Mouse (Mus musculus): ENCODE measurements around the gene Arhgap27.

Gene Arhgap27

DNA sequence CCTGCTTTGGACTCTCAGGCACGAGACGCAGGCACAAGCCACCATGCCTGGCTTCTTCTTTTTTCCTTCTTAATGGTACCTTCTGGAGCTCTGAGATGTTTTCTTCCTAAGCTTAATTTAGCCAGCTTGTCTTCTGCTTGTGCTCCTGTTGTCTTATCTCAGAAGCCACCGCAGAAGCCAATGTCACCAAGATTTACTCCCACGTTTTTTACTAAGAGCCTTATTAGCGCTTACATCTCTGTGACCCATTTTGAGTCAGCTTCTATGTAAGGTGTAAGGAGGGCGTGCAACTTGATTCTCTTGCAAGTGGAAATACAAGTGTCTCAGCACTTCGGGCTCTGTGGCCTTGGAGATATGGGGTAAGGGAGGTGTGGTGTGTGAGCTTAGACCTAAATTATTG, 18.0 kb upstream of the Arhgap27 start:
- DNase-seq (ENCODE audit: extremely low spot score), result no peak

DNA sequence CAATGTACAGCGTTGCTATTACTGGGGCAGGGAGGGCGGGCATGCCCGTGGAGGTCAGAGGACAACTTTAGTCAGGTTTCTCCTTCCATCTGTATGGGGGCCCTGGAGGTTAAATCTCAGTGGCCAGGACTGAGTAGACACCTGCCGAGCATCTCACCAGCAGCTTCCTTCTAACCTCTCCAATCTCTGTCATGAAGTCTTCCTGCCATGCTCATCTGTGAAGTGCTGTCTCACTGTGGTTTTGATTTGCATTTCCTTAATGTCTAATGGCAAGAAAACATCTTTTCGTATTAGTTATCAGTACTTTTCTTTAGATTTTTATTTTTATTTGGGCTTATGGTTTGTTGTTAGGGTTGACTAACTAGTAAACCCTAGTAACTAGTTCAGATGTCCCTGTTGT, 17.0 kb upstream of the Arhgap27 start:
- no peak for DNase-seq (ENCODE audit: extremely low spot score)

DNA sequence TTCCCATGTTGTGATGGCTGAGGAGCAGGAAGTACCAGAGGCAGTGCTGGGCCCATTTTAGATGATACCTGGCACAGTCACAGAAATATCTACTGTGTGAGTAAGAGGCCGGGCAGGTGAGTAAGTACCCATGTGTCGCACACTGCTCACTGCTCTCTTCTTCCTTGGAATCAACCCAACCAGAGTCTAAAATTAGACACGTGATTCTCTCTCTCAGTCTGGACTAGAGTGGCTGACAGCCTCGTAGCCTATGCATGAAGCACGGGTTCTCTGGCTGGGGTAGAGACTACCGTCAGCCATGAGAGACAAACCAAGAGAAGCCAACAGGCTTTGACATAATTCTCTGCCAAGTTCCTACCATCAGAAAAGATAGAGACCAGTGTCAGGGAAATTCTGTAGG, 14.8 kb upstream of the Arhgap27 start:
- DNase-seq (ENCODE audit: extremely low spot score), result no peak

DNA sequence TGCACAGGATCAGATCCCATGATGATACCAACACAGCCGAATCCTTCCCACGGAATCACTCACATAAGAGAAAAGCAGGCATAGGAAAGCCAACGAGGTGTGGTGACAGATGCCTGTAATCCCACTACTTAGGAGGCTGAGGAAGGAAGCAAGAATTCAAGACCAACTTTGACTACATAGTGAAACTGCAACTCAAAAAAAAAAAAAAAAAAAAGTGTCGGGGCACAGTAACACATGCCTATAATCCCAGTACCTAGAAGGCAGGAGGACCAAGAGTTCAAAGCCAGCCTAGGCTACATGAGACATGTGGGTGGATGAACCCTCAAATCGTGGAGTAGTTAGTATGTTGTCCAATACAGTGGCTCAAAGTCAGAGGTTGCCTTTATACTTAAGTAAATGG, 12.3 kb upstream of the Arhgap27 start:
- DNase-seq (ENCODE audit: extremely low spot score), result no peak

DNA sequence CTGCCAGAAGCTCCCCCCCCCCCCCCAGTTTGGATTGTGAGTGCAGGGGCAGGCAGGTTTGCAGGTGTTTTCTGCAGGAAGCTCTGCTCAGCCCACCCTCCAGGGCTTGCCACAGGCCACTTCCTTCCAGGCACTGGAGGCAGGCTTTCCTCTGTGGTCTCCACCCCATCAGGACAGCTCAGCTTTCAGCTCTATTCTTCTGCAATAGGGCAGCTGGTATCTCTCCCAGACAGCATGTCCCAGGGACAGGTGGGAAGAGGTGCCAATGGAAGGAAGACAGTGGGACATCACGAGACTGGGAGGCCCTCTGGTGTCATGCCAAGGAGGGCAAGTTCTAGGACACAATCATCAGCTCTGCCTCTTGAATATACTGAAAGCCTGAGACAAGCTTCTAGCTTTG, 11.8 kb upstream of the Arhgap27 start:
- DNase-seq (ENCODE audit: extremely low spot score), result no peak

DNA sequence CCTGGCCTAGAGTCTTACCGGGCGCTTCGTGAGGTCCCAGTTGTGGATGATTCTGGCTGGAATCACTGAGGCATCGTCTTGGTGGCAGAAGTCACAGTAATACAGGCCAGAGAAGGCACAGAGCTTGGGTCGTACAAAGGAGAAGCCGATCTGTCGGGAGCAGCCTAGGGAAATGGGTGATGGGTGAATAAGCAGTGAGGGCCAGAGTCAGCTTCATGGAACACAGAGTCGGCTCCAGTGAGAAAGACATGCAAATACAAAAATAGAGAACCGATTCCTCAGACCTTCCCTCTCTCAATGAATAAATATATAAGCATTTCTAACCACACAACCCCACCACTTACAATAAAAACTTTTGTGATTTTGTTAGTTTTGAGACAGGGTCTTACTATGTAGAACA, 10.4 kb upstream of the Arhgap27 start:
- DNase-seq (ENCODE audit: extremely low spot score), result no peak

DNA sequence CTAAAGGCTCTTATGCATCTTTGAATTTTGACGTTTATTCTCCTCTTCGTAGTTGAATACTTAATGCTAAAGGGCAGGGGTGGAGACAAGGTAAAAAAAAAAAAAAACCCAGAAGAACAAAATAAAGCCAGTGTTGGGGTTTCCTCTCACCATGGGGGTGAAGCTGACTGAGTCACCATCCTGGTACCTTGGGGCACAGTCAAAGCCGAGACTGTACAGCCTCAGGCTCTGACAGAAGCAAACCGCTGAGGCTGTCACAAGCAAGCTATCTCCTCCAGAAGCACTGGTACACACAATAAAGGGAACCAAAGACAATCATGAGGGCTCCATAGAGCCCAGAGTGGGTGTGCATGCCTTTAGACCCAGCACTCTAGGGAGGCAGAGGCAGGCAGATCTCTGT, 9.1 kb upstream of the Arhgap27 start:
- no peak for DNase-seq (ENCODE audit: extremely low spot score)

DNA sequence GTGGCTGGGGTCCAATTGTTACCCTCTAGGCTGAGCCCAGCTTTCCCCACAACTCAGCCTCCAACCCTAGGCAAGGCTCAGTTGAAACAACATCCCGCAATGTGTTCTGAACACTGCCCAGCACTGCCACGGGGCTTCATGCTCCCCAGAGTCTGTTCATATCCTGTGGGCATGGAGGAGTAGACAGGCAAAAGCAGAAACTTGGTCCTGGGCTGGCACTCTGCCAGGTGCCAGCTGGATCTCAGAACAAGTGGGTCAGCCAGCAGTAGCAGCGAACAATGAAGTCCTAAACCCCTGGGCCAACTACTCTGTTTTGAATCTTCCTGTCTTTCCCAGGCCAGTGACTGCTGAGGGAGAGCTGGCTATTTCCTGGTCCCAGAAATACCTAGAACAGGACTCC, 8.6 kb upstream of the Arhgap27 start:
- DNase-seq (ENCODE audit: extremely low spot score), result no peak

DNA sequence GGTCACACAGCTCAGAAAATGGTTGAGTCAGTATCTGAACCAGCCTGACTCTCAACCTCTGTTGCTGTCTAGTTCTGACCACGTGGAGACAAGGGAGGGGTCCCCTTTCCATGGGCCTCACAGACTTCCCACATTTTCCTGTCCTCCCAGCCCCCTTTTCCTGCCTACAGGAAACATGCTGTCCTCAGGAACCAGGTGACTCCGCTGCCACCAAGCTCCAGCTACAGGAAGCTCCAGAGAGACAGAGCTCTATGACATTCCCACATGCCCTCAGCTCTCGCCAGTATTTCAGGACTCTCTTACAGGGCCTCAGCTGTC, 7.7 kb upstream of the Arhgap27 start:
- no peak for DNase-seq (ENCODE audit: extremely low spot score)

DNA sequence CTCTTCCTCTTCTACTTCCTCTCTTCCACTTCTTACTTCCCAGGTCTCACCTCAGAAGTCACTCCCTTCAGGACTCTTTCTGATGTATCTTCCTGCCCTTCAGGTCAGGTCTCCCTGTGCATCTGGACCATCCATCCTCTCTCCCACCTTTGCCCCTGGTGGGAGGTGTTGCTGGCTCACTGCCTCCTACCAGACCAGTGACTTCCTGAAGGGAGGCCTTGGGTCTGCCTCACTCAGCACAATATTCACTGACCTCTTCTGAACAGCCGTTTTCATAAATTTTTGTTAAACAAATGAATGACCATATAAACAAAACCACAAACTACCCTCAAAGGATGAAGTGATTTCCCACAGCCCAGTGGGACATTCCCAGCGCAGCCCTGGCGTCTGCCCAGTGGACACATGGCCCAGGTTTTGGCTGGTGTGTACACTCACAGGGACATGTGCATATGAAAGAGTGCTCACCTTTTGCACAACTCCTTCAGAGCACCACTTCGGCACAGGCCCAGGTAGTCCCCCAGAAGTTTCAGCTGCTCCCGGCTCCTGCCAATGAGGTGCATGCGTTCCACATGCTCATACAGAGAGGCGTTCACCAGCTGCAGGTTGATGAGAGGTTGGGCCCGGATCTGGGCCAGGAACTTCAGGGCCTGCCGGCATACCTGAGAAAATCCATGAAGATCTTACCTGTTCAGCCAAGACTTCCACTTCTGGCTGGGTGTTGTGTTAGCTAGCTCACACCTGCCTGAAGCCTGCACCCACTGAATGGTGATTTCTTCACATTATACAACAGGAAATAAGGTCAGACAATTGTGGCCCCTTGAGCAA, 7.1 kb upstream of the Arhgap27 start:
- DNase-seq (ENCODE audit: extremely low spot score), result no peak

DNA sequence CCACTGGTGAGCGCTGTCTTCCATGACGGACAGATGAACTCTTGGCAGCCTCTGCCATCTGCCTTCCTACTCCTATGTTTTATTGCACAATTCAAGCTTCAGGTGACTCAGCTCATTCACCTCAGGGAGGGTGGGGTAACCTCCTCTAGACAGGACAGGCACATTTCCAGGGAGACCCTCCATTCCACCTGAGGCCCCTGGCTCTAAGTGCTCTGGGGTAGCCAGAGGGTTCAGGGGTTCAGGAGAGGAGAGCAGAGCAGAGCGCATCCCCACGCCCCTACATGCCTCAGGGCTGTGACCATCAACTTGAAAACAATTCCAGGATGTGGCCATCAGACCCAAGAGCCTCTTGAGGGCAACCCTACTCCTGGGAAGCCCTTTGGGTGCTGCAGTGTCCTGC, 2.0 kb upstream of the Arhgap27 start:
- no peak for DNase-seq (ENCODE audit: extremely low spot score)

DNA sequence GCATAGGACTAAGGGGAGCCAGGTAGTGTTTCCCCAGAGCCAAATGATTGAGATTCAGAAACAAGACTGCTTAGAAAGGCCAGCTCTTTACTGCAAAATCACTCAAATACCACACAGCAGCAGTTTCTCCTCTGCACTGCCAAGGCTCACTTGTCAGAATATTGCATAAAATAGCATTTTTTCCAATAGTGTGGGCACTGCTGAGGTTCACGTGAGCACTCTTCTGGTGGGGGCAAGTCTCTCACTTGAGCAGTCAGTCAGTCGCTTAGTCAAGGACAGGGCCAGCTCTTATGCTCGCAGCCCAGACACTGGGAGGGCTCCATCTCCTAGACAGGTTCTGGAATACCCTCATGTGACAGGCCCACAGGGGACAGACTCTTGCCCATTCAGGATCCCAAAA, 1.5 kb upstream of the Arhgap27 start:
- DNase-seq (ENCODE audit: extremely low spot score), result no peak

DNA sequence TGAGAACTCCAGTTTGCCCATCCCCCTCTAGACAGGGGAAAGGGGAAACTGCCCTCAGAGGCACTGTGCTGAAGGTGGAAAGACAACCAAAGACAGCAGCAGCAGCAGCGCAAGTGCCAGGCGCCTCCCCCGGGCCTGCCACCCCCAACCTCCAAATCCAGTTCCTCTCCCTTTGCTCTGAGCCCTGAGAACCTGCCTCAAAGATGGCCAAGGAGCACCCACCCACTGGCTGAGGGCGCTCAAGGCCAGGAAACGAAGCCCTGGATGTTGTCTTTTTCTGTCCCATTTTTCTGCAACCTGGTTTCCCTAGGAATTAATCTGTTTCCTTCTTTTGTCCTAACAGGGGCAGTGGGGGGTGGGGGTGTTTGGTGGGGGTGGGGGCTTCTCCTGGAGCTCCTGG, 843 bp upstream of the Arhgap27 start:
- DNase-seq (ENCODE audit: extremely low spot score), result no peak

DNA sequence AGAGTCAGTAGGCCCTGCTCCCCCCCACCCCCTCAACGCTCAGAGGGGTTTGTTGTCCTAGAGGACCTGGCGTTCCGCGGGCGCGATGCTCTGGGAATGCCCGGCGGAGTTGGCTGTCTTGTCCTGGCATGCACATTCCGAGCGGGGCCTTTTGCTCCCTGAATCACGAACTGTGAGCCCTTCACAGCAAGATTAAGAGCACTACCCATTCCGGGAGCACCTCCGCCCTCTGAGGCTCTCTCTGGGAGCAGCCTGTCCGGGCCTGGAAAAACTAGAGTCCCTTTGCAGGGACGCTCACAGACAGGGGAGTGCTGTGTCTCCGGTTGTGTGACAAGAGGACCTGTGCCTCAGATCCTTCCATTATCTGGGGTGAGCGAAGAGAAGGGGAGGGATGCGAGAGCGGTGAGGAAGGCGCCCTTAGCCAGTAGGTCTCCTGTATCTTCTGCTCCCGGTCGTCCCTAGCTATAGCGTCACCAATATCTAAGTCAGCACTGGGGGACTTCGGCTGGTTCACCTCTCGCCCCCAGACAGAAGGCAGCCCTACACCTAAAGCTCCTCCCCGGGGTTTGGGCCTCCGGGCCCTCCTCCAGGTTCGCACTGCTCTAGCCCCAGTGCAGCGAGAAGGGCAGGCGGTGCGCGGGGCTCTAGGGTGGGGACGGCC, 841 bp downstream of the Arhgap27 start:
- DNase-seq (ENCODE audit: extremely low spot score), result peak; percentile 46

DNA sequence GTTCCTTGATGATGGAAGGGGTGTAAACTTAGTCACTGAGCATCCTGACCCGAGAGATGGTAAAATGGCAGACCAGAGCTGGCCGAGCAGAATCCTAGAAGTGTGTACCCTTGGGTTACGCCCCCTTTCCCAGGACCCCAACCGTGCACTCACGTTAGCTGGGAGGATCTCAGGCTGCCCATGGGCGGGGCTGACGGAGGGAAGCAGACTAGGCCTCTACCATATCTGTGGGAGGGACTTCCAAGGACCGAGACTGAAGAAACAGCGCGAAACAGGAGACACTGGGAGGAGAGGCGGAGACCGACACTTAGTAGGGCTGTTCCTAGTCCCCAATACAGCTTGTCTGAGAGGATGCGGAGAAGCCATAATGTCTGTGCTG, 1.4 kb downstream of the Arhgap27 start:
- peak; percentile 63 for DNase-seq (ENCODE audit: extremely low spot score)

DNA sequence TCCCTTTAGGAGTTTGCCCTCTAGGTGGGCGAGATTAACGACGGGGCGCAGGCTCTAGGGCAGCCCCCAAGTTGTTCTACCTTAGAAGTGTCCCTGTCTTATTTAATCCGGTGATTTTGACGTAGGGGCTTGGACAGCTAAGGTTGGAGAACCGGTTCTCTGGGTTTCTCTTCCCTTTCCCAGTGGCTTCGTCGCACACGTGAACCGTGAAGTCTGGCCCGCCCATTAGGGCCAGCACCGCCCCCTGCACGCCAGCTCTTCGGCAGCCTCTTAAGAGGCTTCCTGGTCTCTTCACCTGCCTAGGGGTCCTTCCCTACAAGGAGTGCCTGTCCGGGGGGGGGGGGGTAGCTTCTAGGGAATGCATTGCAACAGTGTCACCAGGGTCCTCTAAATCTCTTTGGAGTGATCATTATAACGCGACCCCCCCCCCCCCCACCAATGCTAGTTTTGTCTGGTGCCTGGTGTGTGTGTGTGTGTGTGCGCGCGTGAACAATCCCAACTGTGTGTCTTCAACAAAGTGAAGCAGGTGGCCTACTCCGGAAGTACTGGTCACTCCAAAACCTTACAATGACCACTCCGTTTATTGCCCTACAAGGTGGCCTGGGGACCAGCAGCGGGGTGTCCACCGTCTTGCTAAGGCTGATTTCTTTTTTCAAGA, 2.0 kb downstream of the Arhgap27 start:
- DNase-seq (ENCODE audit: extremely low spot score), result peak; percentile 45

DNA sequence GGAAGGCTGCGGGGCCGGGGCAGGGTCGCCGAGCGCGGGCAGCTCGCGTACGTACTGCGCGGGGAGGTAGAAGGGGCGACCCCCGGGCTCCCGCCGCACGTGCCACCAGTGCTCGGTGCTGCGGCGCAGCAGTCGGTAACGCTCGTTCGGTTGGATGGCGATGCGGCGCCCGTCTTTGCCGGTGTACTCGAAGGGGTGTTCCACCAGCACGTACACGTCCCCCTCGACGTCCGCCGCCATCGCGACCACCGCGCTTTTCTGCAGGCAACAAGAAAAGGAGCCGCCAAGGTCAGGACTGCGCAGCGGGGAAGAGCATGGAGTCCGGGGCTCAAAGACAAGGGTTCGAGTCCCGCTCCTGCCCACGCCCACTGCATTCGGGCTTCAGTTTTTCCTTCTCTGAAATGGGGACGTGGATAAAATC, 2.8 kb downstream of the Arhgap27 start:
- no peak for DNase-seq (ENCODE audit: extremely low spot score)

DNA sequence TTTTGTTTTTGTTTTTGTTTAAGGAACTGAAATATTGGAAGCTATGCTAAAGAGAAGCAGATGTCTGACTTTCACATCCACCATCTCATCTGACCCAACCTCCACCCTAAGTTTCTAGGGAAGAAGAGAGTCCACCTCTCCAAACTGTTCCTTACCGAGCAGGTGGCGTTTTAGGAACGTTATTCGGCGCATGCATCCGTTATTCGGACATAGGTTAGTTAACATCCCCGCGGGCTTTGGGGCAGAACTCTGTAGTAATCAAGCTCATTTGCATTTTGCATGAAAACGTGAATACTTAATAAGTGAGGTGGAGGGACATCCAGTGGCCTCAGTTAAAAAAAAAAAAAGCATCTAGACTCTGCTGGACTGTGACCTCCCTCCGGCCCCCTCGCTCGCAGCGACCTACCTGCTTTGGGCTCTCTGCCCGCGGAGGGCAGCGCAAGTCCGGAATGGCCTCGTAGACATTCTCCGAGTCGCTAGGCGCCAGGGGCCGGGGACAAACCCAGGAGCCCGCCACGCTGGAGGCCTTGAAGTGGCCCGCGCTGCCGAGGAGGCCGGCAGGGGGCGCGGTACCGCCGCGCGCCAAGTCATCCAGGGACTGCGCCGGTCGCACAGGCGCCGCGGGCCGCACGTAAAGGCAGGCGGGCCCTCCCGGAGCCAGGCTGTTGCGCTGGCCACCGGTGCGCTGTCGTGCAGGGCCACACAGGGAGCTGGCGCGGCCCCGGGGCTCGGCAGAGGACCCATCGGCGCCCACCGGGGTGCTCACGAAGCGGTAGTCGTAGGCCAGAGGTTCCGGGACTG, 3.5 kb downstream of the Arhgap27 start:
- peak; percentile 87 for DNase-seq (ENCODE audit: extremely low spot score)

DNA sequence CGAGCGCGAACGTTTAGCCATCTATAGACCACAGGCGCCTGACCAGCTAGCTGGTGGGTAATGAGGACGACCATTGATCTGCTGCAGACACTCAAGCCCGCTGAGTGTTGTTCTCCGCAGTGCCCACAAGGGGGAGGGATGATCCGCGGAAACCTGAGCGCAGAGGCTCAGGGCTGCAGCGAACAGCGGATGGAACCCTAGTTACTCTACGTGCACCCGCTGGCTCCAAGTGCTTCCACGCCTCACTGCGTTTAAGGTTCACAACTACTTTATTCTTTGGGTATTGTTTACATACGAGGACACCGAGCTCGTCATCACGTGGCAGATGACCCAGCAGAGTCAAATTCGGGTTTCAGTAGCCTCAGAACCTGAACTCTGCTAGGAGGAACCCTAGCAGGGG, 4.4 kb downstream of the Arhgap27 start:
- peak; percentile 82 for DNase-seq (ENCODE audit: extremely low spot score)

DNA sequence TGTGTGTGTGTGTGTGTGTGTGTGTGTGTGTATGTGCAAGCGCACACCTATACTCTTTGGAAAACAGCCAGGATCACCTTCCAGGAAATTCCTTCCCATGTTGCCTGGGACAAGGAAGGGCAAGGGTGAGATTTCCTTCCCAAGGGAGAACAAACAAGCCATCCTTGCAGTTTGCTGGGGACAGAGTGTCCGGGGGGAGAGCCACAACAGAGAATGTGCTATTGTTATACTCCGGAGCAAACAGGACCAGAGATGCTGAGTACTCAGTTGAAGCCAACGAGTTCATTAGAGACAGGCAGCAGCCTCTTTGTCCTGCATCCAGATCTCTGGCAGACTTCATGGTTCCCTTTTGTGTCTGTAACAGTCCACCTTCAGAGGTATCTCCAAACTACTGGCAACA, 5.2 kb downstream of the Arhgap27 start:
- DNase-seq (ENCODE audit: extremely low spot score), result no peak

DNA sequence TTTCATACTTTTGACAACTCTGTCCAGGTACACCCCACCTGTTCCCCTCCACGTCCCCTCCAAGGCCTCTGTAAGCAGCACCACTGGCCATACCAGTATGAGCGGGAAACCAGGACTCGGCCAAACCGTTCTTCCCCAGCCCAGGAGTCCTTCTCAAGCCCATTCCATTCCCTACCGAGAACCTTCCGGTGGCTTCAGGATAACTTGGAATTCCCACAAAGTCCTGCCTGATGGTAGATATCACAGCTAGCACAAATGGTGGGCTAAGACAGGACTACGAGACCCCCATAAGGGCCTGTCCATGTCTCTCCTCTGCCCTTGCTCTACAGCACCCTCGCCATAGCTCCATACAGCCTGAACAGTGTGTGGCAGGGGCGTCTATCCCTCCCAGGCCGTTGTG, 5.8 kb downstream of the Arhgap27 start:
- DNase-seq (ENCODE audit: extremely low spot score), result no peak

DNA sequence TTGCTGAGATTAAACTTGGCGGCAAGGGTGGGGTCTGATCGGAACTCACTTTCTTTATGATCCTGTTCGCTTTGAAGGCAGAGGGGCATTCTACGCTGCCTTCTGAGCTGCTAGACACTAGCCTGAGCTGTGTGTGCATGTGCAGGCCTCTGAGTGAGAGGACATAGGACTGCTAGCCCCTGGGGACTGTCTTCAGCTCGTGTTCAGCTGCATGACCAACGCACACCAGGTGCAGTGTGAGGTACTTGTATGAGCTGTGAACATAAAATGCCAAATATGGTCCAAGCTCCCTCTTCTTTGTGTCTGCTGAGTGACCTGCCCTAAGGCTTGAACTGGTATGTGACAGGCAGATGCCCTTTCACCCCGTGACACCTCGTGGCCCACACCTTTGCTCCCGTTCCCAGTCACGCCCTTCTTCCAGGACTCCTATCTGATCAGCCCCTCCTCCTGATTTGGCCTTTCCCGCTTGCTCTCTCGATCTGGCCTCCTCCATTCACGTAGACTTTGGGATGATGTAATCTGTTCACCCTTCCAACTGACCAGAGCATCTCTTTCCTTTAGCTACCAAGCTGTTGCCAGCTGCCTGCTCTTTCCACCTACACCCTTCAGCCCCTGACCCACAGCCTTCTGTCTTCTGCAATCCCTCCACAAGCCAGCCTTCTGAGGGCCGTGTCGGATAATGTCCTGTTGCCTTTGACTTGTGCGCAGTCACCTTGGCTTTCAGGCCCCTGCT, 6.4 kb downstream of the Arhgap27 start:
- DNase-seq (ENCODE audit: extremely low spot score), result no peak
